Mouse (Mus musculus): Measurements from ENCODE around the gene Cd300lb. TPM values are rescaled to one million over a fixed set of nuclear protein-coding genes. Genes with fewer than 3 reads are reported as not detected.
"Not testable (repeated sequence)": the region's sequence is repeated elsewhere in the genome, so short reads cannot be mapped to it uniquely, and the experiment has no call there.

Cd300lb gene
- total RNA-seq (2021) = 0.57 and 0.64 TPM in 2 replicates
- long read RNA-seq = 0 reads

DNA sequence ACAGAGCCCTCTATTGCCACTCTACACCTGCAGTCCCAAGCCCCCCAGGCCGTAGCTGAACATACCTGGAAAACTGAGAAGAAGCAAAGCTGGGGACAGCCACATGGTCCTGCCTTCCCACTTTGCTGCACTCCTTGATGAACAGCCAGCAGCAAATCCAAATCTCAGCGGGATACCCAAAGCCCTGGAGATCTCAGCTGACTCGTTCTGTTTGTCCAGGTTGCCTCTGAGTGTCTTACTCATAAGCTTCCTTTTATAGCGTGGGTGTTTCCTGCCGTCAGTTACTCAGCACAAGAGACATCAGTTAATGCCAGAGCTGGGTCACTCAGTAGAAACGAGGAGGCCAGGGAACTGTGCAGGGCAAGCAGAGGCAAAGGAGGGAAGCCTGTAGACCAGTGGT is at the start of gene Cd300lb:
Gene Cd300lb (minus strand): TSS at position 243 of the 400 bp plus-strand sequence.
- DNase-seq = no peak

- DNase-seq = no peak
Measured at GRCm38 (mm10) chr11:114981866-114982265, 47.7 kb upstream of the Cd300lb start.

DNA sequence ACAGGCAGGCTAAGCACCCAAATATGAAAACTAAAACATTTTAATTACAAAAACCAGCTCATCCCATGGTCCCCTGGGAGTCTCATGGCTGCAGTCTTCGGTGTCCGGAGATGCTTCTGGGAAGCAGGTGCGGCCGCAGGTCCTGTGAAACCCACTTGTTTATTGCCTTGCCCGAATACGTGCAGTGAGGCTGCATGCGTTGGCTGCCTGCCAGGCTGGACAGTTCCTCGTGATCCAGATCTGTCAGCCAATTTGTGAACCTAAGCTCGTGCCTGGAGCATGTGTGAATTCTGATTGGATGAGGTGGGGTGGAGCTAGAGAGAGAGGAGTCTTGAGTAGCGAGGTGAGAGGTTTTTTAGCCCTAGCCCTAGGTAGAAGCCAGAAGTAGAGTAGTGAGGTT is 38.5 kb upstream of the Cd300lb start:
- DNase-seq = no peak

- DNase-seq = no peak
Measured at GRCm38 (mm10) chr11:114968752-114969207, 34.6 kb upstream of the Cd300lb start, which contains the start of gene Cd300c. Gene Cd300c (minus strand): TSS chr11:114969157.

- DNase-seq = no peak
Measured at GRCm38 (mm10) chr11:114965182-114965828, 31.1 kb upstream of the Cd300lb start.

GRCm38 (mm10) chr11:114960369-114960768 is 26.2 kb upstream of the Cd300lb start:
- no peak for DNase-seq

GRCm38 (mm10) chr11:114933591-114933990 is 595 bp downstream of the Cd300lb start:
- no peak for DNase-seq

- DNase-seq = no peak
Measured at GRCm38 (mm10) chr11:114931041-114931440, 3.1 kb downstream of the Cd300lb start.

GRCm38 (mm10) chr11:114929581-114929980 is 4.6 kb downstream of the Cd300lb start:
- DNase-seq = no peak

DNA sequence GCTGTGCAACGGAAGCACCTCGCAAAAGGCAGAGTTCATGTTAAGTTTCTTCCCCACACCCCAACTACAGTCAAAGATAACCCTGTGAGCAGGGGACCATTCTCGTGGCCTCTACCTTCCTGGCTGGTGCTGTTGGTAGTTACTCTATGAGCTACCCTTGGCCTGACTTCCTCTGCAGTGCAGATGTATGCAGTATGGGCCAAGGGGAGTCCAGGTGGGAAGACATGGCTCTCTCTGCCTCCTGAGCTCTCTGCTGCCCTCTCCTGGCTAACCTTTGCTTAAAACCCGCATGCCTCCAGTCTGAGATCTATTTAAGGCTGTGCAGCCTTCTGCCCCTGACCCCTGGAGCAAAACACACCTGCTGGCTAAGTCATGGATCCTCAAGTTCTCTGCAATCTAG is 10.2 kb downstream of the Cd300lb start:
- peak; percentile 10 for DNase-seq

- no peak for DNase-seq
Measured at GRCm38 (mm10) chr11:114922439-114922838, 11.7 kb downstream of the Cd300lb start.

DNA sequence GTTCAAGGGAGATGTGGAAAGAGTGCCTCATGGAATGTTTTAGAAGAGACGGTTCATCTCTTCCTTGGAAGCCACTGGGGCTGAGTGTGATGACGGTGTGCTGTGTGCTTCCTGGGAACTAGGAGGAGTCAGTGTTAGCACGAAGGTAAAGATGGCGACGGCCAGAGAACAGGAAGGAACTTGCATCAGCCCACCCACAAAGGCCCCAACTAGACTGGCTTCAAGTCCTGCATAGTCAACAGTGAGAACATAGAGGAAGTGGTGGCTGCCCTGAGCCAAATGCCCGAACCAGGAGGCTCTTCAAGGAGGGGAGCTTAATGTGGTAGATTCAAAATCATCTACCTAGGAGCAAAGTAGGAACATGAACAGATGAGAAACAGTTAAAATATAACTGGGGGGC is 17.1 kb downstream of the Cd300lb start:
- no peak for DNase-seq

GRCm38 (mm10) chr11:114914978-114915377 is 19.2 kb downstream of the Cd300lb start:
- DNase-seq = no peak

- DNase-seq = peak; percentile 69
Measured at GRCm38 (mm10) chr11:114912847-114913246, 21.3 kb downstream of the Cd300lb start.

GRCm38 (mm10) chr11:114909538-114909937 is 24.6 kb downstream of the Cd300lb start:
- DNase-seq = not testable (repeated sequence)

DNA sequence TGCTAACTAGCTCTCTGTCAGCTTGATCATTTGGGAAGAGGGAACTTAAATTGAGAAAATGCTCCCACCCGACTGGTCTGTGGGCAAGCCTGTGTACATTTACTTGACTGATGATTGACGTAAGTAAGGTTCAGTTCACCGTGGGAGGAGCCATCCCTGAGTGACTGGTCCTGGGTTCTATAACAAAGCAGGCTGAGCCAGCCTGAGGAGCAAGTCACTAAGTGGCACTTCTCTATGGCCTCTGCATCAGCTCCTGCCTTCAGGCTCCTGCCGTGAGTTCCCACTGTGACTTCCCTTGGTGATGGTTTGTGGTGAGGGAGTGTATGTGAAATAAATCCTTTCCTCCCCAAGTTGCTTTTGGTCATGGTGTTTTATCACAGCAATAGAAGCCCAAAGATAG is 26.1 kb downstream of the Cd300lb start:
- no peak for DNase-seq

- peak; percentile 35 for DNase-seq
Measured at GRCm38 (mm10) chr11:114907567-114907966, 26.6 kb downstream of the Cd300lb start.

DNA sequence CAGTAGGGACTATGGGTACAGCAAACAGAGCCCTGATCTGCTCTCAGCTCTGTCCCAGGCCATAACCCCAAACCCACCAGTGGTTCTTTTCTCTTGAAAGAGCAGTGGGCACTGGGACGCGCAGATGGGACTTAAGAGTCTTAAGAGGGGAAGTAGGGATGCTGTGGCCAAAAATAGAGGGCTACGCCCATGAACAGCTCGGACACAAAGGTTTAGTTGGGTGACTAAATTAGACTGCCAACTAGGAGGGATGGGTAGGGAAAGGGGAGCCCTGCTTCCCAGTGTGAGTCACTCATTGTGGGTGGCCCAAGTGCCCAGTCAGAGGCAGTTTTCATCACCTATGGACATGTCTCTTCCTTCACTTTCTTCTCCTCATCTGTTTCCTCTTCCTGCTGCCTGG is 31.0 kb downstream of the Cd300lb start:
- DNase-seq = no peak

DNA sequence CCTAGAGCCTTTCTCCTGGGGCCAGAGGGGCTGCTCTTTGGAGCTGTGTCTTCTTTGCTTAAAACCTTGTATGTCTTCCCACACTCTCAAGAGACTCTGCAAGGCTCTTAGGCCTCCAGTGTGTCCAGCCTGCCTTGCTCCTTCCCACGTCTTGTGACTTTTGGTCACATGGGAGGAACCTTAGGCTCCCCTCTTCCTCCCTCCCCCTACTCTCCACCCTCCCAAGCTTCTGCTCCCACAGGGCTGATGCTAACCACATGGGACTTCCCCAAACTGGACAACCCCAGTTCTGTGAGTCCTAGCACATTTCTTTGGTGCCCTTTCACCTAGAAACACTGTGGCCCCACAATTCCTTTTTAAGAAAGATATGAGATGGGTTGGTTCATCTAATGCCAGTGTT is 36.2 kb downstream of the Cd300lb start:
- no peak for DNase-seq

DNA sequence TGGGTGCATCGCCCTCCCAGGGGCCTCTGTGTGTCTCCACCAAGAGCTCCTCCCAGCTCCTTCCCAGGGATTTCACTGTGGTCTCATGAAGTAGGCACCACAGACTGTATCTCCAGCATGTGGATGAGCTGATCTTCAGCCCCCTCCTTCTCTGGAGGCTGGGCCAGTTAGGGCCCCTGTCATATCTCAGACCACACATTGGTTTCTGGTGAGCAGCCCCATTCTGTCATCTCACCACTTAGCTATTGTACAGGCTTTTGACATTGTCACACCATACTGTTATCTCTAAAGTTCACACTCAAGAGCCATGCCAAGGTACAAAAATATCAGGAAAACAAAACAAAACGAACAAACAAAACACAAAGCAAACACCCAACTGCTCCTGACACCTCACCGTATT is 38.1 kb downstream of the Cd300lb start:
- DNase-seq = no peak

DNA sequence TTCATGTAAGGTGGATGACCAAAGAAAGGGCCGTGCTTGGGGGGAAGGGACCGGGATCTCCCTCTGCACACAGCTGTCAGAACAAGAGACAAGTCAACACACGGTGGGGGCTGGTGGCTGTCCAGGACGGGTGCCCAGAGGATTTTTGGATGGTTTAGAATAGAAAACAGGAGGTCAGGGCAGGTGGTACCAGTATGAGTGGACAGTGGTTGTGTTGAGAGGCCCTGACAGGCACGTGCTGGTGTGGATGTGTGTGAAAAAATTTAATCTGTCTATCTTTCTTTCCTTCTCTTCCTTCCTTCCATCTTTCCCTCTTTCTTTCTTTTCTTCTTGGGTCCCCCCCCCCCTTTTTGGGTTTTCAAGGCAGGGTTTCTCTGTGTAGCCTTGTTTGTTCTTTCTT is 43.6 kb downstream of the Cd300lb start:
- DNase-seq = no peak

DNA sequence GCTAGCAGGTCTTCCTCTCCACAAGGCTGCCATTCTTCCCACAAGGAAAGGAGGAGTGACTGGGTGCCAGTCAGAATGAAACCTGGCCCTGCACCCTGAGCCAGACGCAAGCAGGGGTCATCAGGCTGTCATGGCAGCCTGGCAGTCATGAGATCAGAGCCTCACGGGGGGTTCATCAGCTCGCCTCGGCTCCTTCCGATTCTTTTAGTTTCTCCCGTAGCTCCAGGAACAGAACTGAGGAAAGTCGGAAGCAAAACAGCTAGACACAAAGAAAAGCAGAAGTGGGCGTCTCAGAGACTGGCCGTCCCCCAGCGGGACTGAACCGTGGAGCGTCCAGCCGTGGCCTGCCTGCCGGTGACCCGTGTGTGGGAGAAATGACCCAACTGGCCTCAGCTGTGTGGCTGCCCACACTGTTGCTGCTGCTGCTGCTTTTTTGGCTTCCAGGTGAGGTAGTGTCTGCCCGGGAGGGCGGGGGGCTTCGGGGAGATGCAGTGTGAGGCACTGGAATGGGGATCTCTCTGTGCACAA is 44.1 kb downstream of the Cd300lb start, which contains the start of gene Cd300a:
Gene Cd300a (plus strand): TSS at position 51 of the 528 bp plus-strand sequence.
- no peak for DNase-seq

- no peak for DNase-seq
Measured at GRCm38 (mm10) chr11:114884380-114885100, 49.6 kb downstream of the Cd300lb start.

Data from adrenal gland, postnatal 25 days (tissue).